Mouse (Mus musculus) heart, embryonic 16.5 days (tissue): Measurements from ENCODE around the gene Trim3. TPM values are rescaled to one million over a fixed set of nuclear protein-coding genes. Genes with fewer than 3 reads are reported as not detected.

Source experiments
- ATAC-seq: fragments of 200-750 bp; cut with Nextera tagmentation; replicated peaks from 2 replicates; pipeline ENCODE4 v1.8.0; 2017; ENCODE audit warnings: moderate number of reproducible peaks; ENCODE audit not compliant: insufficient read depth, low FRiP score; ENCODE audit errors: extremely low read depth
- H3K27ac ChIP-seq: fragments of 300-500 bp; sonication (generic); 2 replicates; pipeline ENCODE4 v1.5.1; 2014; ENCODE audit warnings: mild to moderate bottlenecking, low read length, control low read depth, moderate library complexity
- H3K27me3 ChIP-seq: fragments of 300-500 bp; sonication (generic); 2 replicates; pipeline ENCODE4 v1.6.1; 2014; ENCODE audit warnings: low read length, mixed read lengths; ENCODE audit not compliant: control insufficient read depth, insufficient read depth
- H3K36me3 ChIP-seq: fragments of 300-500 bp; sonication (generic); 2 replicates; pipeline ENCODE4 v1.6.1; 2014; ENCODE audit not compliant: control insufficient read depth, insufficient read depth
- H3K4me1 ChIP-seq: fragments of 300-500 bp; sonication (generic); 2 replicates; pipeline ENCODE4 v1.6.1; 2014; ENCODE audit warnings: low read length, mixed read lengths; ENCODE audit not compliant: control insufficient read depth, insufficient read depth
- H3K4me2 ChIP-seq: fragments of 300-500 bp; sonication (generic); 2 replicates; pipeline ENCODE4 v1.6.1; 2014; ENCODE audit warnings: low read depth, mild to moderate bottlenecking, control low read depth, low read length
- H3K4me3 ChIP-seq: fragments of 300-500 bp; sonication (generic); 2 replicates; pipeline ENCODE4 v1.5.1; 2014; ENCODE audit warnings: mild to moderate bottlenecking, control low read depth, low read length
- H3K9ac ChIP-seq: fragments of 300-500 bp; sonication (generic); 2 replicates; pipeline ENCODE4 v1.6.1; 2014; ENCODE audit warnings: low read length, control low read depth
- H3K9me3 ChIP-seq: fragments of 300-500 bp; sonication (generic); replicated peaks from 2 replicates; pipeline ENCODE4 v1.6.1; 2016; ENCODE audit warnings: low read length; ENCODE audit not compliant: control insufficient read depth
- WGBS: fragments of 180-500 bp; shearing (Covaris S2); extraction: QIAGEN DNeasy Blood & Tissue Kit; methylation state at CpG from one replicate; pipeline ENCODE4 v1.1.7; 2014; 5-methylcytosine and 5-hydroxymethylcytosine counted together
- polyA plus RNA-seq: library from polyadenylated mRNA; unstranded; fragments of >200 nt; fragmentation: Nextera tagmentation; extraction: Ambion mirVana; gene quantifications from 2 replicates; pipeline ENCODE4 v1.2.1, GENCODE M21; 2015

Trim3 gene
- polyA plus RNA-seq, 1 experiment from 2014 or later: 32.9 TPM

- Histone ChIP-seq H3K4me2 (no peak overlapping the region), H3K4me3 (no peak overlapping the region), H3K27ac (no peak overlapping the region), H3K27me3 (no peaks in the 10 kb centered on the region), H3K36me3 (peaks cover 45% of the 10 kb centered on the region), H3K4me1 (peaks cover 14% of the 10 kb centered on the region), H3K9ac (no peak overlapping the region), H3K9me3 (no peaks in the 10 kb centered on the region)
- ATAC-seq: no peak
- 95% methylated on average over 22 of the region's 22 CpGs for WGBS
These were observed 15.6 kb downstream of the Trim3 start for GRCm38 (mm10) chr7:105617810-105618209.

DNA sequence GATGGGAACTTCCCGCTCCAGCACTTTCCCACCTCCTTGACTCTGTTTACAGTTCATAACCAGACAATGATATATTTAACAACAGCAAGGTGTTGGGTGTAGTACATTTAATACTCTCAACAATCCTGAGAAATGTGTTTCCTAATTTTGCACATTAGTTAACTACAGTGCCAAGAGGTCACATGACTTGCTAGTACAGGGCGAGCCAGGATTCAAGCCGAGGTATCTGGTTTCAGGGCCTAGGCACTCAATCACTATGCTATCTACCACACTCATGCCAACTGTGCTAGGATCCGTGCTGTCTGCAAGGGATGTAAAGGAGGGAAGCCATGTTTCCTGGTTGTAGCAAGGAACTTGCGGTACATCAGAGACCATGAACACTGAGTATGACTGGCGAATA lies 16.8 kb downstream of the Trim3 start:
- Histone ChIP-seq H3K9me3 (no peaks in the 10 kb centered on the region), H3K36me3 (peaks cover 46% of the 10 kb centered on the region), H3K4me3 (no peak overlapping the region), H3K9ac (no peak overlapping the region), H3K27me3 (no peaks in the 10 kb centered on the region), H3K27ac (no peak overlapping the region; the same call in 1 of the 2 replicates), H3K4me2 (no peak overlapping the region), H3K4me1 (peaks cover 14% of the 10 kb centered on the region)
- WGBS: 52% methylated on average over 6 of the region's 6 CpGs
- no peak; the same call in 1 of the 2 replicates for ATAC-seq

GRCm38 (mm10) chr7:105615720-105616119 lies 17.7 kb downstream of the Trim3 start:
- Histone ChIP-seq H3K4me2 (no peak overlapping the region), H3K36me3 (peaks cover 52% of the 10 kb centered on the region), H3K9ac (no peak overlapping the region), H3K9me3 (no peaks in the 10 kb centered on the region), H3K4me1 (peaks cover 14% of the 10 kb centered on the region), H3K4me3 (no peak overlapping the region), H3K27me3 (no peaks in the 10 kb centered on the region), H3K27ac (no peak overlapping the region)
- no peak for ATAC-seq
- WGBS: 31% methylated on average over 1 of the region's 1 CpGs

DNA sequence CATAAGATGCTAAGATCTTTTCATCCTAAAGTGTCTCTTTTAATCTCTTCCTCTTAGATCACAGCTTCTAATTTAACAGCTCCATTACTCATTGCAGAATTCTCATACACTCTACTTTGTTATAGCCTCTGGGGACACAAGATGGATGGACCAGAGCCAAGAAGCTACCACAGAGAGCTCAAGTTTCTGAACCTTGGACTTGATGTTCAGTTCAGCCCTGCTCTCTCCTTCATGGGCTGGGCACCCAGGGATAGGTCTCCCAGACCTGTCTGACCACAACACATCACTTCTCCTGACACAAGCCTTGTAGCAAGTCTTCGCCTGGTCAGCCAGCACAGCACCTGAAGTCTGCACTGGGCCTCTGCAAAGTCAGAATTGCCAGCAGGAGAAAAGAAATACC lies 19.0 kb downstream of the Trim3 start:
- Histone ChIP-seq H3K27me3 (no peaks in the 10 kb centered on the region), H3K36me3 (peaks cover 59% of the 10 kb centered on the region), H3K27ac (no peak overlapping the region), H3K4me2 (no peak overlapping the region), H3K9ac (no peak overlapping the region), H3K4me3 (no peak overlapping the region), H3K4me1 (peaks cover 14% of the 10 kb centered on the region), H3K9me3 (no peaks in the 10 kb centered on the region)
- ATAC-seq: no peak
- WGBS: 96% methylated on average over 1 of the region's 1 CpGs

- Histone ChIP-seq H3K4me3 (no peak overlapping the region), H3K9ac (no peak overlapping the region), H3K27me3 (no peaks in the 10 kb centered on the region), H3K36me3 (peaks cover 41% of the 10 kb centered on the region), H3K4me2 (no peak overlapping the region), H3K4me1 (peaks cover 9% of the 10 kb centered on the region), H3K9me3 (no peaks in the 10 kb centered on the region), H3K27ac (no peak overlapping the region)
- 74% methylated on average over 1 of the region's 1 CpGs for WGBS
- no peak for ATAC-seq
These were observed 21.6 kb downstream of the Trim3 start for GRCm38 (mm10) chr7:105611767-105612166.

DNA sequence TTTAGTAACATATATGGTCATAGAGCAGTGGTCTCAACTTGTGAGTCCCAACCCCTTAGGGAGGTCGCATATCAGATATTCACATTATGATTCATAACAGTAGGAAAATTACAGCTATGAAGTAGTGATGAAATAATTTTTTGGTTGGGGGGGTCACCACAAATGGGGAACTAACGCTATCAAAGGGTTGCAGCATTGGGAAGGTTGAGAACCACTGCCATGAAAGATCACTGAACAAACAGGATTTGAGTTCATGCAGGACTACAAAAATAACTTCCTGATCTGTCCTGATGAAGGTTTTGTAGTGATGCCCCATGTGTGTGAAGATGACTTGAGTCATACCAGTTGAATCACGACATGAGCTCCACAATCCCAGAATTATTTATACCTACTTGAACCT lies 24.9 kb downstream of the Trim3 start:
- Histone ChIP-seq H3K36me3 (peaks cover 26% of the 10 kb centered on the region), H3K27ac (no peak overlapping the region), H3K9me3 (peaks cover 4% of the 10 kb centered on the region), H3K4me2 (no peak overlapping the region), H3K4me3 (no peak overlapping the region), H3K4me1 (no peaks in the 10 kb centered on the region), H3K27me3 (no peaks in the 10 kb centered on the region), H3K9ac (no peak overlapping the region)
- no peak for ATAC-seq
- WGBS: 83% methylated on average over 3 of the region's 3 CpGs

DNA sequence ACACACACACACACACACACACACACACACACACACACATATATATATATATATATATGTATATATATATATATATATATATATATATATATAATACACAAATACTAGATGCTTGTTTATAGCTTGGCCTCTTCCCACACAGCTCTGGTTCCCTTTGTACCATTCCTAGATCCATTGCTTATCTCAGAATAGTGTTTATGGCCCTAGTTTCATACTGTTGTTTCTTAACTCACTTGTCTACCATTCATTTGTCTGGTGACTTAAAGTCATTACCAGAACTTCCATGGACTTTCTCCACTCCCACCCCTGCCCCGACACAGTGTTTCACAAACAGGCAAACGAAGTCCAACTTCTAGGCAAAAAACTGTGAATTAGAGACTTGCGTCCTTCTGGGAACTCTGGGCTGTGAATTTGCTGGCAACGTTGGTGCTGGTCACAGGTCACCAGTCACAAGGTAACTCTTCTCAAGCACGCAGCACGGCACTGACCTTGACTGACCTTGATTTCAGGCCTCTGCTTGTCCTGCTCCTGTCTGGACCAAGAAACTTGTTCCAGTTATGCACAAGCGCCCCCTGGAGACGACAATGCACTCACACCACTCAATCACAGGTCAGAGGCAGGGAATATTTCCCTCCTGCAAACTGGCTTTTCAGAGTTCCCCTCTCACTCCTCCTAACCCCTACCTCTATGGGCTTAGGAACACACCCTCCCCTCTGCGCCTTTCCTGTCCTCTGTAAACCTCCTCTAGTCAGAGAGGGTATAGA lies 30.3 kb downstream of the Trim3 start:
- Histone ChIP-seq H3K4me1 (no peaks in the 10 kb centered on the region), H3K4me2 (no peak overlapping the region), H3K9ac (no peak overlapping the region), H3K27me3 (no peaks in the 10 kb centered on the region), H3K9me3 (peaks cover 4% of the 10 kb centered on the region), H3K27ac (no peak overlapping the region), H3K4me3 (no peak overlapping the region), H3K36me3 (no peaks in the 10 kb centered on the region)
- WGBS: 36% methylated on average over 9 of the region's 9 CpGs
- no peak; the same call in 1 of the 2 replicates for ATAC-seq

DNA sequence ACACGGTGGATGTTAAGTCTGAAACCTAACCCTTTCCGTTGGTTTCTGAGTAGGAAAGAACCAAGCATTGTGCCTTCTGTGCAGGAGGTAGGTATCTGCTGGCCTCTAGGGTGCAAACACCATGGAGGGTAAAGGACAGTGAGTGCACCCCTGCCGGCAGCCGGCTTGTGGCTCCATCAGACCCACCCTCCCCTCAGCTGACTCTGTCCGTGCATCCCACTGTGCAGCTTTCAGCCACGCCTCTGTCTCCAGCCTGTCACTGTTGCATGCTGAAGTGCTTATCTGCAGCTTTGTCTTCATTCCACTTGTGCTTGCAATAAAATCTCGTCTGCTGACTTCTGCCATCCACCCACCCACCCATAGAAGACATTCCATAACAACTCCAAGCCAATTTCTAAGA lies 43.3 kb downstream of the Trim3 start:
- no peak overlapping the region for H3K4me3 ChIP-seq
- H3K9me3 ChIP-seq: no peaks in the 10 kb centered on the region
- no peaks in the 10 kb centered on the region for H3K4me1 ChIP-seq
- no peak overlapping the region for H3K27ac ChIP-seq
- H3K9ac ChIP-seq: no peak overlapping the region
- H3K27me3 ChIP-seq: no peaks in the 10 kb centered on the region
- H3K4me2 ChIP-seq: no peak overlapping the region
- 25% methylated on average over 7 of the region's 7 CpGs for WGBS
- no peaks in the 10 kb centered on the region for H3K36me3 ChIP-seq
- no peak for ATAC-seq

- Histone ChIP-seq H3K27ac (no peak overlapping the region), H3K36me3 (no peaks in the 10 kb centered on the region), H3K9me3 (no peaks in the 10 kb centered on the region), H3K27me3 (no peaks in the 10 kb centered on the region), H3K4me2 (no peak overlapping the region), H3K4me3 (no peak overlapping the region), H3K4me1 (no peaks in the 10 kb centered on the region), H3K9ac (no peak overlapping the region)
- 50% methylated on average over 9 of the region's 9 CpGs for whole genome bisulfite sequencing
- ATAC-seq: no peak
These were observed 45.0 kb downstream of the Trim3 start for GRCm38 (mm10) chr7:105588325-105588912.
